8 mouse cellular contexts compared by ENCODE assay signal in genomic region chr9:108854241-108854696, GRCm38 (mm10). TPM values are rescaled to one million over a fixed set of nuclear protein-coding genes. Genes with fewer than 3 reads are reported as not detected.
DNase-seq lines count a peak whose midpoint lies in the region; ATAC-seq lines count a peak whose summit lies in the region.

No protein-coding gene starts in this region.

- ATAC-seq in intestine, embryonic 16.5 days: peak; percentile 87
- peak; percentile 79 for ATAC-seq in midbrain, embryonic 11.5 days (ENCODE audit: low FRiP score)

- intact Hi-C loops in gastrocnemius, postnatal 36 days (cut with DNase I): no loop called here
- intact Hi-C loops in left cerebral cortex, postnatal 4 days (cut with DNase I): no loop called here

- peak overlapping the region; percentile 72 for H3K4me3 ChIP-seq in intestine, embryonic 16.5 days (ENCODE audit: low read length)
- peak overlapping the region; percentile 66 for H3K4me3 ChIP-seq in midbrain, embryonic 11.5 days (ENCODE audit: low read depth, low read length)

- peak overlapping the region; percentile 73 for H3K9ac ChIP-seq in intestine, embryonic 16.5 days (ENCODE audit: low read depth, low read length)
- H3K9ac ChIP-seq in midbrain, embryonic 11.5 days (ENCODE audit: low read length): peak overlapping the region; percentile 73

- H3K4me1 ChIP-seq in intestine, embryonic 16.5 days (ENCODE audit: control insufficient read depth, insufficient read depth, low read length): peaks cover 18% of the 10 kb centered on the region
- peaks cover 9% of the 10 kb centered on the region for H3K4me1 ChIP-seq in midbrain, embryonic 11.5 days (ENCODE audit: control insufficient read depth, insufficient read depth, low read length)

- no peaks in the 10 kb centered on the region for H3K36me3 ChIP-seq in intestine, embryonic 16.5 days (ENCODE audit: control insufficient read depth, insufficient read depth, low read length)
- H3K36me3 ChIP-seq in midbrain, embryonic 11.5 days (ENCODE audit: control insufficient read depth, insufficient read depth, low read length): 0 out of 2 replicates have a peak, but pooled peaks cover 2% of the 10 kb centered on the region

- no peaks in the 10 kb centered on the region for H3K9me3 ChIP-seq in intestine, embryonic 16.5 days (ENCODE audit: control insufficient read depth, low read length)
- H3K9me3 ChIP-seq in midbrain, embryonic 11.5 days (ENCODE audit: control insufficient read depth, low read length): no peaks in the 10 kb centered on the region

- H3K27me3 ChIP-seq in intestine, embryonic 16.5 days (replicated peaks; ENCODE audit: control insufficient read depth, insufficient read depth, low read length): no peaks in the 10 kb centered on the region
- no peaks in the 10 kb centered on the region for H3K27me3 ChIP-seq in midbrain, embryonic 11.5 days (ENCODE audit: control insufficient read depth, insufficient read depth, low read length)

- H3K27ac ChIP-seq in intestine, embryonic 16.5 days (ENCODE audit: low read length): peak overlapping the region; percentile 83
- 0 out of 2 replicates have a peak overlapping the region, but pooled peaks have one; percentile 46 for H3K27ac ChIP-seq in midbrain, embryonic 11.5 days (ENCODE audit: low read depth, low read length)

- H3K4me2 ChIP-seq in intestine, embryonic 16.5 days (ENCODE audit: low read depth, low read length): peak overlapping the region; percentile 81
- H3K4me2 ChIP-seq in midbrain, embryonic 11.5 days: peak overlapping the region; percentile 88

- under 1% methylated on average over 28 of the region's 28 CpGs for WGBS in intestine, embryonic 16.5 days
- WGBS in midbrain, embryonic 11.5 days: under 1% methylated on average over 28 of the region's 28 CpGs

- peak; percentile 87 for DNase-seq in adrenal gland, adult 8-10 months
- peak; percentile 94 for DNase-seq in embryo, embryonic 11 days
- DNase-seq in gastrocnemius, postnatal 36 days: peak; percentile 80 to 81
- peak; percentile 89 for DNase-seq in left cerebral cortex, postnatal 4 days
- DNase-seq in midbrain, embryonic 11.5 days (ENCODE audit: low spot score, missing footprints): no peak
- peak; percentile 82 for DNase-seq in right cerebral cortex, postnatal 4 days
- peak; percentile 88 for DNase-seq in yolk sac, embryonic 10.5 days (ENCODE audit: low spot score)

RNA-seq across cellular contexts. Expression of gene Slc26a6, which starts 1.2 kb away (rescaled TPM):
- 10 to 100 TPM in 3 of 4 experiments, 1 to 10 TPM in 1; 8.4 to 14.4 (median 12.3) TPM for total RNA-seq in adrenal gland, adult 8-10 months (2022)
- 10 to 100 TPM; 16.5 to 19.3 TPM for total RNA-seq in gastrocnemius, postnatal 36 days (2021)
- polyA plus RNA-seq in intestine, embryonic 16.5 days (2015; fragmentation: Nextera tagmentation; extraction: Ambion mirVana): 75.9 and 94.2 TPM in 2 replicates
- 10 to 100 TPM; 22.8 to 27.4 TPM for total RNA-seq in left cerebral cortex, postnatal 4 days (2021)
- polyA plus RNA-seq in midbrain, embryonic 11.5 days (2014; fragmentation: Nextera tagmentation; extraction: Ambion mirVana): 7.5 and 8.0 TPM in 2 replicates

RNA-seq across cellular contexts. Expression of gene Celsr3, which starts 28.1 kb away (rescaled TPM):
- 1 to 10 TPM; 3.0 to 8.6 (median 7.9) TPM for total RNA-seq in adrenal gland, adult 8-10 months (2022)
- total RNA-seq in gastrocnemius, postnatal 36 days (2021): not detected
- polyA plus RNA-seq in intestine, embryonic 16.5 days (2015; fragmentation: Nextera tagmentation; extraction: Ambion mirVana): 0.47 and 0.61 TPM in 2 replicates
- total RNA-seq in left cerebral cortex, postnatal 4 days (2021): 100 to 1,000 TPM; 103 to 112 TPM
- polyA plus RNA-seq in midbrain, embryonic 11.5 days (2014; fragmentation: Nextera tagmentation; extraction: Ambion mirVana): 5.4 and 6.4 TPM in 2 replicates

RNA-seq across cellular contexts. Expression of gene Nckipsd, which starts 46.1 kb away (rescaled TPM):
- 10 to 100 TPM; 11.1 to 19.0 (median 17.0) TPM for total RNA-seq in adrenal gland, adult 8-10 months (2022)
- 1 to 10 TPM; 2.8 to 3.2 TPM for total RNA-seq in gastrocnemius, postnatal 36 days (2021)
- 11.3 and 14.5 TPM in 2 replicates for polyA plus RNA-seq in intestine, embryonic 16.5 days (2015; fragmentation: Nextera tagmentation; extraction: Ambion mirVana)
- total RNA-seq in left cerebral cortex, postnatal 4 days (2021): 10 to 100 TPM; 28.9 to 35.9 TPM
- 8.3 and 9.2 TPM in 2 replicates for polyA plus RNA-seq in midbrain, embryonic 11.5 days (2014; fragmentation: Nextera tagmentation; extraction: Ambion mirVana)

Comparison
In these comparisons a context has a peak if more than half of its experiments do, and no peak if none do; other contexts are left out.
1. RNA of gene Celsr3, which starts 28.1 kb away (total RNA-seq): 103 to 112 TPM in left cerebral cortex, postnatal 4 days; 3.0 to 8.6 TPM in adrenal gland, adult 8-10 months and not detected in gastrocnemius, postnatal 36 days; every median in the first group is over 10 times any median in the second.